In genomic region chr7:16313481-16314220, GRCm38 (mm10) we compare ENCODE assay signal across 8 mouse cellular contexts. TPM values are rescaled to one million over a fixed set of nuclear protein-coding genes. Genes with fewer than 3 reads are reported as not detected.
DNase-seq lines count a peak whose midpoint lies in the region; ATAC-seq and TF ChIP-seq lines count a peak whose summit lies in the region.

No protein-coding gene starts in this region.

- intact Hi-C loops in gastrocnemius, adult 2 months (cut with DNase I), result loop anchor here (1.0 kb wide), 2 partner anchors 12 to 18 kb away; no protein-coding TSS in a partner anchor
- intact Hi-C loops in left cerebral cortex, postnatal 14 days (cut with DNase I), result loop anchor here (2.0 kb wide), 1 partner anchor 19 kb away; no protein-coding TSS in a partner anchor

- H3K4me1 ChIP-seq in hindbrain, embryonic 16.5 days (ENCODE audit: control insufficient read depth, insufficient read depth, low read depth, low read length), result peaks cover 37% of the 10 kb centered on the region

- peak overlapping the region; percentile 100 for H3K27ac ChIP-seq in gastrocnemius, adult 2 months
- peak overlapping the region; percentile 90 for H3K27ac ChIP-seq in hindbrain, embryonic 16.5 days (ENCODE audit: low read depth, low read length)

- H3K4me2 ChIP-seq in hindbrain, embryonic 16.5 days (ENCODE audit: low read length), result peak overlapping the region; percentile 93

- H3K36me3 ChIP-seq in hindbrain, embryonic 16.5 days (ENCODE audit: control insufficient read depth, insufficient read depth, low read length), result no peaks in the 10 kb centered on the region; the same call in 1 of the 2 replicates

- H3K9me3 ChIP-seq in hindbrain, embryonic 16.5 days (ENCODE audit: control insufficient read depth, low read length), result no peaks in the 10 kb centered on the region

- peak; percentile 35 for ATAC-seq in activated CD4-positive, CD25-positive, alpha-beta regulatory T cell, adult 4 months
- peak; percentile 66 for ATAC-seq in hindbrain, embryonic 16.5 days
- ATAC-seq in megakaryocyte progenitor cell, adult 5-6 weeks (replicated peaks; ENCODE audit: poor library complexity), result peak; percentile 31

- TF ChIP-seq CTCF in gastrocnemius, adult 2 months (IDR thresholded peaks at IDR 0.05), result peak; percentile 67

- DNase-seq in cerebellum, postnatal 36 days, result peak; percentile 82 to 87
- peak; percentile 94 for DNase-seq in gastrocnemius, adult 2 months
- DNase-seq in left cerebral cortex, postnatal 14 days (ENCODE audit: low spot score in 2 of 2), result peak; percentile 80 to 84
- DNase-seq in right cerebral cortex, postnatal 10 days (ENCODE audit: low spot score in 2 of 2), result peak; percentile 84
- DNase-seq in urinary bladder, postnatal 25 days (ENCODE audit: low spot score), result peak; percentile 82

- H3K9ac ChIP-seq in hindbrain, embryonic 16.5 days (ENCODE audit: low read depth, low read length), result peak overlapping the region; percentile 86

- WGBS in hindbrain, embryonic 16.5 days, result 0% methylated on average over 31 of the region's 66 CpGs

- H3K27me3 ChIP-seq in hindbrain, embryonic 16.5 days (replicated peaks; ENCODE audit: control insufficient read depth, insufficient read depth, low read length), result no peaks in the 10 kb centered on the region

- peak overlapping the region; percentile 84 for H3K4me3 ChIP-seq in gastrocnemius, adult 2 months
- H3K4me3 ChIP-seq in hindbrain, embryonic 16.5 days (ENCODE audit: low read length), result peak overlapping the region; percentile 71

RNA-seq across cellular contexts. Expression of gene Bbc3, which starts 5.5 kb away (rescaled TPM):
- polyA plus RNA-seq in activated CD4-positive, CD25-positive, alpha-beta regulatory T cell, adult 4 months (2017; shearing (Covaris generic)), result 1 to 10 TPM in 1 of 2 experiments, under 1 TPM in 1; 0.43 to 1.5 TPM
- total RNA-seq in gastrocnemius, adult 2 months (2021), result 1 to 10 TPM; 1.4 to 2.9 TPM
- 31.3 and 32.7 TPM in 2 replicates for polyA plus RNA-seq in hindbrain, embryonic 16.5 days (2015; fragmentation: Nextera tagmentation; extraction: Ambion mirVana)
- total RNA-seq in left cerebral cortex, postnatal 14 days (2021), result 10 to 100 TPM; 22.3 to 23.0 TPM
- 0.25 and 1.8 TPM in 2 replicates for total RNA-seq in megakaryocyte progenitor cell, adult 5-6 weeks (2015)
- total RNA-seq in megakaryocyte progenitor cell, adult 5-6 weeks (2017), result 0.84 and 1.2 TPM in 2 replicates

RNA-seq across cellular contexts. Expression of gene Ccdc9, which starts 27.1 kb away (rescaled TPM):
- polyA plus RNA-seq in activated CD4-positive, CD25-positive, alpha-beta regulatory T cell, adult 4 months (2017; shearing (Covaris generic)), result 10 to 100 TPM; 11.1 to 11.2 TPM
- 10 to 100 TPM; 41.0 to 42.1 TPM for total RNA-seq in gastrocnemius, adult 2 months (2021)
- polyA plus RNA-seq in hindbrain, embryonic 16.5 days (2015; fragmentation: Nextera tagmentation; extraction: Ambion mirVana), result 26.1 TPM in 2 replicates
- 10 to 100 TPM; 85.2 to 87.3 TPM for total RNA-seq in left cerebral cortex, postnatal 14 days (2021)
- 17.3 and 19.8 TPM in 2 replicates for total RNA-seq in megakaryocyte progenitor cell, adult 5-6 weeks (2015)
- total RNA-seq in megakaryocyte progenitor cell, adult 5-6 weeks (2017), result 87.9 and 99.6 TPM in 2 replicates

RNA-seq across cellular contexts. Expression of gene Inafm1, which starts 40.2 kb away (rescaled TPM):
- polyA plus RNA-seq in activated CD4-positive, CD25-positive, alpha-beta regulatory T cell, adult 4 months (2017; shearing (Covaris generic)), result 1 to 10 TPM; 1.8 to 2.8 TPM
- 10 to 100 TPM; 15.7 to 15.8 TPM for total RNA-seq in gastrocnemius, adult 2 months (2021)
- polyA plus RNA-seq in hindbrain, embryonic 16.5 days (2015; fragmentation: Nextera tagmentation; extraction: Ambion mirVana), result 55.5 and 62.4 TPM in 2 replicates
- 10 to 100 TPM; 30.3 to 30.8 TPM for total RNA-seq in left cerebral cortex, postnatal 14 days (2021)
- total RNA-seq in megakaryocyte progenitor cell, adult 5-6 weeks (2015), result 5.0 and 11.3 TPM in 2 replicates
- total RNA-seq in megakaryocyte progenitor cell, adult 5-6 weeks (2017), result 5.2 and 6.8 TPM in 2 replicates

RNA-seq across cellular contexts. Expression of gene C5ar1, which starts 54.3 kb away (rescaled TPM):
- polyA plus RNA-seq in activated CD4-positive, CD25-positive, alpha-beta regulatory T cell, adult 4 months (2017; shearing (Covaris generic)), result not detected
- 1 to 10 TPM; 1.6 to 2.4 TPM for total RNA-seq in gastrocnemius, adult 2 months (2021)
- 2.1 and 2.4 TPM in 2 replicates for polyA plus RNA-seq in hindbrain, embryonic 16.5 days (2015; fragmentation: Nextera tagmentation; extraction: Ambion mirVana)
- total RNA-seq in left cerebral cortex, postnatal 14 days (2021), result 1 to 10 TPM in 1 of 2 experiments, under 1 TPM in 1; 0.70 to 1.7 TPM
- total RNA-seq in megakaryocyte progenitor cell, adult 5-6 weeks (2015), result 2.4 and 4.0 TPM in 2 replicates
- 0.57 and 1.2 TPM in 2 replicates for total RNA-seq in megakaryocyte progenitor cell, adult 5-6 weeks (2017)

Comparison
In these comparisons a context has a peak if more than half of its experiments do, and no peak if none do; other contexts are left out.
1. Peak in every context shown above with its lines: DNase-seq, ATAC-seq, H3K4me3 ChIP-seq and H3K27ac ChIP-seq.
2. RNA of gene Bbc3, which starts 5.5 kb away (total RNA-seq): 22.3 to 23.0 TPM in left cerebral cortex, postnatal 14 days; 1.4 to 2.9 TPM in gastrocnemius, adult 2 months and 0.25 to 1.8 TPM in megakaryocyte progenitor cell, adult 5-6 weeks; every median in the first group is over 4 times any median in the second.